Mouse (Mus musculus) left cerebral cortex, postnatal 10 days (tissue): ENCODE measurements around the gene Armc8. TPM values are rescaled to one million over a fixed set of nuclear protein-coding genes. Genes with fewer than 3 reads are reported as not detected.

Experiments used
- DNase-seq, 2 experiments: peaks; one replicate each; pipeline ENCODE4 v3.0.0; 2021 to 2022; ENCODE audit warnings: low spot score in 2 of 2, mixed read lengths in 1 of 2; ENCODE audit errors: extremely low spot score in 1 of 2
- intact Hi-C: fragments of 180-260 bp; cut with DNase I; formaldehyde crosslinking; loops from one replicate; pipeline ENCODE4 v1.15.1; 2025
- total RNA-seq, 2 experiments: library from RNA; stranded (reverse); gene quantifications; 2 replicates each; pipeline ENCODE4 v1.2.3; 2021

The Armc8 gene
- total RNA-seq, 2 experiments from 2014 or later = 60.3 to 61.5 TPM

DNA sequence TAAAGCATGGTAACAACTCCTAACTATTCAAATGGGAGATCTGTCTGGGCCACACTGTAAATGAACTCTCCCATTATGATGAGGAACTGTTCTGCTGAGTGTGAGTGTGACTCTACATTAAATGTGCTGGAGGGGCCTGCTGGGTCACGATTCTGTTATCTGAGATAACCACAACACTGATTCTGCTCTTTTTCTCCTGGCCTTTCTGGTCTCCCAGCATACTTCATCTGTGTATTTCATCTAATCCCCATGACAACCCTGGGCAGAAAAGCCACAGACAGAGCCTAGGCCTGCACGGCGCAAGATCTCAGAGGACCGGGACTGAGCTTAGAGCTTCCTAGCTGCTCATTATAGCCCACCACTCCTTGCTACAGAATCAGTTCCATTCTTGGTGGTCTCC lies 136.2 kb downstream of the Armc8 start:
- intact Hi-C loops = no loop called here

GRCm38 (mm10) chr9:99431963-99432362 lies 136.7 kb downstream of the Armc8 start:
- DNase-seq = no peak
- intact Hi-C loops = no loop called here

More for the DNA sequence above, 136.2 kb downstream of the Armc8 start:
- no peak for DNase-seq

DNA sequence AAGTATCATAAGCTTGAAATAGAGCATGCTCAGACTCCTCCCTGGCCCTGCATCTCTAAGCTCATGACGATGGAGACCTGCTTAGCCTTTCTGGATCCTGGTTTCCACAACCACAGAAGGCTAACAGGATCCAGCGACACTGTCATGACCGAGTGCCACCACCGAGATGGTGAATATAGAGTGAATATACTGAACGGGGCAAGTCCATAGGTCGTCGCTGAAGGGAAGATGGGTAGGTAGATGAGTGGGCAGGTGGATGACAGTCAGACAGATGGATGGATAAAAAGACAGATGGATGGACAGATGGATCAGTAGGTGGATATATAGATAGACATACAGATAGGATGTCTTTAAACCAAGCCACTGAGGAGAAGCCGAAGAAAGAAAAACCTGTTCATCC lies 137.4 kb downstream of the Armc8 start:
- DNase-seq = no peak
- intact Hi-C loops = no loop called here

GRCm38 (mm10) chr9:99430806-99431205 lies 137.9 kb downstream of the Armc8 start:
- intact Hi-C loops = no loop called here
- no peak for DNase-seq

DNA sequence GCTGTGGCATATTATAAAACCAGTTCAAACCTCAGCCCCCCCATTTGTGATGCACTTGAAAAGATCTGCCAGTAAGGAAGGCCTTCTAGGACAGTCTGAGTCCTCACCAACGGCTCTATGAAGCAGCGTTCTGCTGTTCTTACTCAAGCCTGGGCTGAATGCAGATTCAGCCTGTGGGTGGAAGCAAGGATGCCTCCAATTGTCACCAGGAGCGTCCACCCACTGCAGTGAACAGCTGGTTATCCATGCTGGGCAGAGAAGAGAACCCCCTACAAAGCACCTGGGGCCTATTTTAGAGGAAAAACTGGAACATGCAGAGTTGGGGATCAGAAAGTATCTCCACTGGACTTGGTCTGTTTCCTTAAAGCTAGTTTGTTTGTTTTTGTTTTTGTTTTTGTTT lies 138.9 kb downstream of the Armc8 start:
- no peak for DNase-seq
- intact Hi-C loops = no loop called here

GRCm38 (mm10) chr9:99428601-99429331 lies 139.9 kb downstream of the Armc8 start:
- intact Hi-C loops = no loop called here
- DNase-seq = no peak

Other genes starting within 250 kb of the Armc8 start
- gene Esyt3, start 210.3 kb downstream of the Armc8 start, total RNA-seq = 1 to 10 TPM; 1.6 TPM
- 10 to 100 TPM; 81.7 to 99.5 TPM for gene Mras, start 131.5 kb downstream of the Armc8 start, total RNA-seq
- not detected for gene Nme9, start 117.4 kb downstream of the Armc8 start, total RNA-seq
- 10 to 100 TPM; 11.4 to 12.4 TPM for gene Dbr1, start 6.9 kb upstream of the Armc8 start, total RNA-seq
- gene A4gnt, start 43.6 kb upstream of the Armc8 start, total RNA-seq = not detected
- 10 to 100 TPM; 24.9 to 31.4 TPM for gene Dzip1l, start 60.6 kb upstream of the Armc8 start, total RNA-seq
- gene Cldn18, start 148.4 kb upstream of the Armc8 start, total RNA-seq = not detected